10 mouse cellular contexts compared by ENCODE assay signal in genomic region chr2:170252255-170253034, GRCm38 (mm10).
DNase-seq lines count a peak whose midpoint lies in the region; ATAC-seq and TF ChIP-seq lines count a peak whose summit lies in the region.
"Had no signal": no experiment of that assay in that cellular context is flagged by ENCODE, and none has a peak within 500 bp of the region (broad histone marks: within the 10 kb centered on the region; RNA-seq: fewer than 3 reads in every experiment).

No protein-coding gene starts in this region.

- WGBS in kidney, postnatal 0 days: 57% methylated on average over 14 of the region's 14 CpGs
- WGBS in cerebellum, adult 2 months: 63% methylated on average over 14 of the region's 14 CpGs

- no peak overlapping the region for H3K27ac ChIP-seq in kidney, postnatal 0 days
- no peak overlapping the region for H3K27ac ChIP-seq in cerebellum, adult 2 months (ENCODE audit: insufficient read depth, low read length)
- H3K27ac ChIP-seq: embryonic facial prominence, embryonic 13.5 days; limb, embryonic 13.5 days had no signal

- no peaks in the 10 kb centered on the region for H3K4me1 ChIP-seq in kidney, postnatal 0 days (replicated peaks; ENCODE audit: insufficient read depth, low read length)
- H3K4me1 ChIP-seq in cerebellum, adult 2 months (ENCODE audit: control insufficient read depth, insufficient read depth, low read length): no peaks in the 10 kb centered on the region
- H3K4me1 ChIP-seq: limb, embryonic 13.5 days had no signal

- H3K4me3 ChIP-seq in kidney, postnatal 0 days (replicated peaks; ENCODE audit: low read depth, low read length): no peak overlapping the region
- H3K4me3 ChIP-seq in cerebellum, adult 2 months (replicated peaks; ENCODE audit: insufficient read depth, low read depth, low read length): no peak overlapping the region
- H3K4me3 ChIP-seq: embryonic facial prominence, embryonic 13.5 days; limb, embryonic 13.5 days had no signal

- H3K36me3 ChIP-seq in kidney, postnatal 0 days (ENCODE audit: insufficient read depth, low read length): no peaks in the 10 kb centered on the region
- H3K36me3 ChIP-seq: embryonic facial prominence, embryonic 13.5 days; limb, embryonic 13.5 days had no signal

- peak; percentile 60 for DNase-seq in kidney, postnatal 0 days (ENCODE audit: low spot score)
- no peak for DNase-seq in kidney, adult 11 months
- peak; percentile 75 for DNase-seq in R1 (ENCODE audit: low read depth, low spot score)
- peak; percentile 68 for DNase-seq in induced T-regulatory cell, adult 2 months (ENCODE audit: low read depth)
- peak; percentile 64 to 68 for DNase-seq in lung, postnatal 4 days
- peak; percentile 71 to 78 for DNase-seq in thymus, postnatal 10 days (ENCODE audit: low spot score in 2 of 2)
- DNase-seq in cerebellum, adult 2 months: no peak

- H3K9me3 ChIP-seq in kidney, postnatal 0 days (replicated peaks; ENCODE audit: low read length): no peaks in the 10 kb centered on the region
- H3K9me3 ChIP-seq: embryonic facial prominence, embryonic 13.5 days; limb, embryonic 13.5 days had no signal

- TF ChIP-seq CTCF in kidney, postnatal 0 days (IDR thresholded peaks at IDR 0.05; ENCODE audit: low read depth): no peak
- TF ChIP-seq CTCF in cerebellum, adult 2 months (IDR thresholded peaks at IDR 0.05; ENCODE audit: borderline replicate concordance, insufficient read depth, low read depth, low read length): no peak

- no peaks in the 10 kb centered on the region for H3K27me3 ChIP-seq in kidney, postnatal 0 days (ENCODE audit: insufficient read depth, low read length)
- no peaks in the 10 kb centered on the region for H3K27me3 ChIP-seq in cerebellum, adult 2 months (ENCODE audit: control insufficient read depth, insufficient read depth, low read length)
- H3K27me3 ChIP-seq: embryonic facial prominence, embryonic 13.5 days; limb, embryonic 13.5 days had no signal

- no peak for ATAC-seq in kidney, postnatal 0 days (replicated peaks; ENCODE audit: low FRiP score, low read depth)
- ATAC-seq in erythroid progenitor cell, adult 5-6 weeks (replicated peaks; ENCODE audit: low FRiP score, poor library complexity, severe bottlenecking): no peak

- no peak for TF ChIP-seq POLR2A in cerebellum, adult 2 months (IDR thresholded peaks at IDR 0.05; ENCODE audit: borderline replicate concordance, insufficient read depth, low read length)

- H3K4me2 ChIP-seq in kidney, postnatal 0 days (ENCODE audit: low read length): no peak overlapping the region
- H3K4me2 ChIP-seq: embryonic facial prominence, embryonic 13.5 days; limb, embryonic 13.5 days had no signal

- no peak overlapping the region for H3K9ac ChIP-seq in kidney, postnatal 0 days (ENCODE audit: low read depth, low read length)
- H3K9ac ChIP-seq: embryonic facial prominence, embryonic 13.5 days; limb, embryonic 13.5 days had no signal

Comparison
In these comparisons a context has a peak if more than half of its experiments do, and no peak if none do; other contexts are left out.
1. DNase-seq: peak in kidney, postnatal 0 days (single experiment), R1 (single experiment), induced T-regulatory cell, adult 2 months (single experiment), lung, postnatal 4 days (2 of 2) and thymus, postnatal 10 days (2 of 2); none in kidney, adult 11 months (single experiment) and cerebellum, adult 2 months (0 of 2).